Mouse (Mus musculus): ENCODE results near the gene Cep55. TPM values are rescaled to one million over a fixed set of nuclear protein-coding genes. Genes with fewer than 3 reads are reported as not detected.

The Cep55 gene
- polyA plus RNA-seq, 1 experiment, result 11.7 TPM

GRCm38 (mm10) chr19:38032993-38033734 is 21.6 kb upstream of the Cep55 start:
- Histone ChIP-seq H3K79me3 (ENCODE audit: low read depth) (peaks cover 74% of the 10 kb centered on the region), H3ac (ENCODE audit: control insufficient read depth, insufficient read length, low read depth) (peak overlapping the region; percentile 27), H3K79me2 (ENCODE audit: control insufficient read depth, insufficient read depth) (peaks cover 92% of the 10 kb centered on the region), H3K4me3 (ENCODE audit: insufficient read depth, poor library complexity, severe bottlenecking) (no peak overlapping the region), H3K36me3 (ENCODE audit: control insufficient read depth, insufficient read depth) (peaks cover 26% of the 10 kb centered on the region), H3K27me3 (ENCODE audit: control insufficient read depth, insufficient read depth, insufficient read length) (no peaks in the 10 kb centered on the region)
- TF ChIP-seq FOSL1 (IDR thresholded peaks at IDR 0.05; ENCODE audit: insufficient read depth, low read length, poor library complexity, severe bottlenecking) (peak; percentile 13), MYOD1 (IDR thresholded peaks at IDR 0.05; ENCODE audit: control insufficient read depth, insufficient read length, low read depth) (no peak), CTCF (IDR thresholded peaks at IDR 0.05; ENCODE audit: control insufficient read depth, insufficient read depth, insufficient read length) (no peak), MYOG (IDR thresholded peaks at IDR 0.05; ENCODE audit: control insufficient read depth, extremely low read depth, insufficient read length) (no peak)

- Histone ChIP-seq H3K36me3 (ENCODE audit: control insufficient read depth, insufficient read depth) (peaks cover 20% of the 10 kb centered on the region), H3ac (ENCODE audit: control insufficient read depth, insufficient read length, low read depth) (no peak overlapping the region), H3K79me3 (ENCODE audit: low read depth) (peaks cover 69% of the 10 kb centered on the region), H3K79me2 (ENCODE audit: control insufficient read depth, insufficient read depth) (peaks cover 89% of the 10 kb centered on the region), H3K4me3 (ENCODE audit: insufficient read depth, poor library complexity, severe bottlenecking) (no peak overlapping the region), H3K27me3 (ENCODE audit: control insufficient read depth, insufficient read depth, insufficient read length) (no peaks in the 10 kb centered on the region)
- TF ChIP-seq USF1 (IDR thresholded peaks at IDR 0.05; ENCODE audit: low read depth) (peak; percentile 79), MYOD1 (IDR thresholded peaks at IDR 0.05; ENCODE audit: control insufficient read depth, insufficient read length, low read depth) (peak; percentile 84), MAX (IDR thresholded peaks at IDR 0.05) (peak; percentile 43), MYOG (IDR thresholded peaks at IDR 0.05; ENCODE audit: control insufficient read depth, extremely low read depth, insufficient read length) (no peak), FOSL1 (IDR thresholded peaks at IDR 0.05; ENCODE audit: insufficient read depth, low read length, poor library complexity, severe bottlenecking) (no peak), CEBPB (IDR thresholded peaks at IDR 0.05; ENCODE audit: low read depth) (no peak), CTCF (IDR thresholded peaks at IDR 0.05; ENCODE audit: control insufficient read depth, insufficient read depth, insufficient read length) (no peak)
Measured at GRCm38 (mm10) chr19:38033735-38034057, 21.1 kb upstream of the Cep55 start.

GRCm38 (mm10) chr19:38034696-38035095 is 20.1 kb upstream of the Cep55 start:
- H3K36me3 ChIP-seq (ENCODE audit: control insufficient read depth, insufficient read depth), result peaks cover 30% of the 10 kb centered on the region
- H3K79me2 ChIP-seq (ENCODE audit: control insufficient read depth, insufficient read depth), result peaks cover 96% of the 10 kb centered on the region
- peaks cover 77% of the 10 kb centered on the region for H3K79me3 ChIP-seq (ENCODE audit: low read depth)
- H3K4me3 ChIP-seq (ENCODE audit: insufficient read depth, poor library complexity, severe bottlenecking), result no peak overlapping the region
- H3K27me3 ChIP-seq (ENCODE audit: control insufficient read depth, insufficient read depth, insufficient read length), result no peaks in the 10 kb centered on the region
- H3ac ChIP-seq (ENCODE audit: control insufficient read depth, insufficient read length, low read depth), result no peak overlapping the region
- no peak for TF ChIP-seq CTCF (IDR thresholded peaks at IDR 0.05; ENCODE audit: control insufficient read depth, insufficient read depth, insufficient read length)
- TF ChIP-seq CEBPB (IDR thresholded peaks at IDR 0.05; ENCODE audit: low read depth), result no peak
- TF ChIP-seq MYOG (IDR thresholded peaks at IDR 0.05; ENCODE audit: control insufficient read depth, extremely low read depth, insufficient read length), result no peak
- TF ChIP-seq MAX (IDR thresholded peaks at IDR 0.05), result no peak
- TF ChIP-seq FOSL1 (IDR thresholded peaks at IDR 0.05; ENCODE audit: insufficient read depth, low read length, poor library complexity, severe bottlenecking), result no peak
- TF ChIP-seq USF1 (IDR thresholded peaks at IDR 0.05; ENCODE audit: low read depth), result no peak
- no peak for TF ChIP-seq MYOD1 (IDR thresholded peaks at IDR 0.05; ENCODE audit: control insufficient read depth, insufficient read length, low read depth)

- Histone ChIP-seq H3K79me2 (ENCODE audit: control insufficient read depth, insufficient read depth) (peaks cover 96% of the 10 kb centered on the region), H3K4me3 (ENCODE audit: insufficient read depth, poor library complexity, severe bottlenecking) (no peak overlapping the region), H3K36me3 (ENCODE audit: control insufficient read depth, insufficient read depth) (peaks cover 37% of the 10 kb centered on the region), H3K27me3 (ENCODE audit: control insufficient read depth, insufficient read depth, insufficient read length) (no peaks in the 10 kb centered on the region), H3K79me3 (ENCODE audit: low read depth) (peaks cover 82% of the 10 kb centered on the region), H3ac (ENCODE audit: control insufficient read depth, insufficient read length, low read depth) (no peak overlapping the region)
- TF ChIP-seq USF1 (IDR thresholded peaks at IDR 0.05; ENCODE audit: low read depth), result no peak
Measured at GRCm38 (mm10) chr19:38035766-38036165, 19.0 kb upstream of the Cep55 start.

GRCm38 (mm10) chr19:38038267-38038666 is 16.5 kb upstream of the Cep55 start:
- Histone ChIP-seq H3ac (ENCODE audit: control insufficient read depth, insufficient read length, low read depth) (no peak overlapping the region), H3K36me3 (ENCODE audit: control insufficient read depth, insufficient read depth) (peaks cover 35% of the 10 kb centered on the region), H3K79me3 (ENCODE audit: low read depth) (peaks cover 76% of the 10 kb centered on the region), H3K27me3 (ENCODE audit: control insufficient read depth, insufficient read depth, insufficient read length) (no peaks in the 10 kb centered on the region), H3K79me2 (ENCODE audit: control insufficient read depth, insufficient read depth) (peaks cover 95% of the 10 kb centered on the region), H3K4me3 (ENCODE audit: insufficient read depth, poor library complexity, severe bottlenecking) (no peak overlapping the region)
- peak; percentile 83 for TF ChIP-seq FOSL1 (IDR thresholded peaks at IDR 0.05; ENCODE audit: insufficient read depth, low read length, poor library complexity, severe bottlenecking)
- no peak for TF ChIP-seq USF1 (IDR thresholded peaks at IDR 0.05; ENCODE audit: low read depth)
- no peak for TF ChIP-seq MAX (IDR thresholded peaks at IDR 0.05)
- no peak for TF ChIP-seq MYOD1 (IDR thresholded peaks at IDR 0.05; ENCODE audit: control insufficient read depth, insufficient read length, low read depth)
- TF ChIP-seq CTCF (IDR thresholded peaks at IDR 0.05; ENCODE audit: control insufficient read depth, insufficient read depth, insufficient read length), result no peak
- peak; percentile 28 for TF ChIP-seq CEBPB (IDR thresholded peaks at IDR 0.05; ENCODE audit: low read depth)
- TF ChIP-seq MYOG (IDR thresholded peaks at IDR 0.05; ENCODE audit: control insufficient read depth, extremely low read depth, insufficient read length), result no peak

DNA sequence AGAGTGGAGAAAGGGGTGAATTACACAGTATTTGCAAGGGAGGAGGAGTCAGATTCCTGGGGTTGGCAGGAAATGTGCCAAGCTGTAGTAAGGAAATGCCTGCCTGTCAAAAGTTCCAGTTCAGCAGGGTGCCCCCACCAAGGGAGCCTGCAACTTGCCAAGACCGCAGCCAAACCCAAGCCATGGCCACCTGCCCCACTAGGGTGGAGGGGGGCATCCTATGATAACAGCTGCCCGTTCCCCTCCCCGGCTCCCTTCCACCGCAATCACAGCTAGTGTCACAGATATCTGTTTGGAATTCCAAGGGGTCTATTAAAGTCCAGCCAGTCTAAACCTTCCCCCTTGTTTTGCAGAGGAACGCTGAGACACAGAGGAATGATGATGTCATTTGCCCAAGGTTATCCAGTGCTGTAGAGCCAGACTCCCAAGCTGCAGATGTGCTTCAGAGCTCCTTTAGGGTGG is 12.5 kb upstream of the Cep55 start:
- TF ChIP-seq FOSL1 (IDR thresholded peaks at IDR 0.05; ENCODE audit: insufficient read depth, low read length, poor library complexity, severe bottlenecking), result no peak
- TF ChIP-seq MYOD1 (IDR thresholded peaks at IDR 0.05; ENCODE audit: control insufficient read depth, insufficient read length, low read depth), result peak; percentile 96
- peaks cover 24% of the 10 kb centered on the region for H3K36me3 ChIP-seq (ENCODE audit: control insufficient read depth, insufficient read depth)
- no peaks in the 10 kb centered on the region for H3K27me3 ChIP-seq (ENCODE audit: control insufficient read depth, insufficient read depth, insufficient read length)
- H3K4me3 ChIP-seq (ENCODE audit: insufficient read depth, poor library complexity, severe bottlenecking), result peak overlapping the region; percentile 67
- H3K79me3 ChIP-seq (ENCODE audit: low read depth), result peaks cover 39% of the 10 kb centered on the region
- H3ac ChIP-seq (ENCODE audit: control insufficient read depth, insufficient read length, low read depth), result peak overlapping the region; percentile 80
- peaks cover 55% of the 10 kb centered on the region for H3K79me2 ChIP-seq (ENCODE audit: control insufficient read depth, insufficient read depth)
